Mouse (Mus musculus): ENCODE measurements at regions not wholly inside any gene's neighbourhood (a gene's known extent, or its start where the extent isn't known, plus 50 kb on each side); places are given as distances from the start of the nearest gene placed in this dataset.

DNA sequence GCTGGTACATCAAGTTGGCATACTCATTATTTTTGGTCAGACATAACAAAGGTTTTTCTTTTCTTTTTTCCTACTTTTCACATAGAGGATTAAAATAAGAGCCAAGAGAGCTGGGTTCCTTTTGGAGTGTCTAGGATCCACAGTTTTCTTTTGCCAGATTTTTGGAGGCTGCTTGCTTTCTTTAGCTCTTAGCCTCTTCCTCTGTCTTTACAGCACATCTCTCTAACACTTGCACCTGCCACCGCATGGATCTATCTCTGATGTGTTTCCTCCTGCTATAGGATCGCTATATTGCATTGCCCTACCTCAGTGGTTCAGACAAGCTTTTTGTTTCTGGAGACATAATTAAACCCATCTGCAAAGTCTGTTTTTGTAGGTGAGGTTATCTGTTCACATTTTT is 339.9 kb downstream of the Rpl10l start:
- H3K9ac ChIP-seq (replicated peaks), result no peak overlapping the region
- ATAC-seq (ENCODE audit: low FRiP score), result no peak

DNA sequence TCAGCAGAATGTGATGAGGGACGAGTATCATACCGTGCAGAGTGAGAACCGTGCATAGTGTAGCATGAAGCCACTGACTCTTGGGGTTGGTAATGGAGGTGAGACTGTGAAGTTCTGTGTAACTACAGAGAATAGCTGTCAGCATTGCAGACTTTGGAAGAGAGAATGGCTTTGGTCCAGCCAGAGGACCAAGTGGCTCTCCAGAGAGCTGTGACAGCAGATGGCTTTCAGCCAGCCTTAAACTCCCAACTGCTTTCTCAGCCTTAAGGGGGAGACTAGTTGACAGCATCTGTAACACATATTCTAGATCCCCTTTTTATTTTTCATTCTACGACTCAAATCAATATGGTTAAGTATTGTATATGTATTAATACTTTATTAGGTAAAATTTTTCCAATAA is 342.0 kb downstream of the Rpl10l start:
- H3K9ac ChIP-seq (replicated peaks), result no peak overlapping the region
- 81% methylated on average over 4 of the region's 4 CpGs for WGBS
- H3K4me2 ChIP-seq, result no peak overlapping the region

More for the DNA sequence above, 339.9 kb downstream of the Rpl10l start:
- Histone ChIP-seq H3K27ac (replicated peaks) (no peak overlapping the region), H3K9me3 (replicated peaks) (no peaks in the 10 kb centered on the region), H3K4me3 (replicated peaks) (no peak overlapping the region), H3K4me1 (no peaks in the 10 kb centered on the region), H3K27me3 (replicated peaks) (no peaks in the 10 kb centered on the region), H3K36me3 (no peaks in the 10 kb centered on the region), H3K4me2 (no peak overlapping the region)
- 89% methylated on average over 2 of the region's 2 CpGs for WGBS

DNA sequence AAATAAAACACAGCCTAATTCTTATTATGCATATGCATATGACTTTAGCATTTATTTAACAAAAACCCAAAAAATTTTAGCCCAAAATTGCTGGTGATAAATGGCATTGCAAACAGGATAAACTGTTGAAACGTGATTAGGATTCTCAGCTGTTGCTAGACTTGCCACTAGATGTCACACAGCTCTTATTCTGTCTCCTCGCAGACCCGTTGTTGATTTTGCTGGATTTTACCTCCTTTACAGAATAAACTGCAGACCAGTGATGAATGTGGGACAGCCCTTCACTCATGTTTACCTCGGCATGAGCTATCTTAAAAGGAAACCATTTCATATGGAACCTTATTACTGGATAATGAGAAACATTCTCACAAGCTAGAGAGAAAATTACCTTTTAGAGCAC is 352.4 kb downstream of the Rpl10l start:
- Histone ChIP-seq H3K4me3 (replicated peaks) (no peak overlapping the region), H3K36me3 (no peaks in the 10 kb centered on the region), H3K9ac (replicated peaks) (no peak overlapping the region), H3K4me1 (no peaks in the 10 kb centered on the region), H3K9me3 (replicated peaks) (no peaks in the 10 kb centered on the region), H3K27ac (replicated peaks) (no peak overlapping the region), H3K4me2 (no peak overlapping the region), H3K27me3 (replicated peaks) (no peaks in the 10 kb centered on the region)
- peak; percentile 70; the same call in 1 of the 2 replicates for ATAC-seq (ENCODE audit: low FRiP score)
- 27% methylated on average over 4 of the region's 4 CpGs for WGBS

More for the DNA sequence above, 342.0 kb downstream of the Rpl10l start:
- Histone ChIP-seq H3K27ac (replicated peaks) (no peak overlapping the region), H3K27me3 (replicated peaks) (no peaks in the 10 kb centered on the region), H3K9me3 (replicated peaks) (no peaks in the 10 kb centered on the region), H3K36me3 (no peaks in the 10 kb centered on the region), H3K4me3 (replicated peaks) (no peak overlapping the region), H3K4me1 (no peaks in the 10 kb centered on the region)
- no peak for ATAC-seq (ENCODE audit: low FRiP score)

DNA sequence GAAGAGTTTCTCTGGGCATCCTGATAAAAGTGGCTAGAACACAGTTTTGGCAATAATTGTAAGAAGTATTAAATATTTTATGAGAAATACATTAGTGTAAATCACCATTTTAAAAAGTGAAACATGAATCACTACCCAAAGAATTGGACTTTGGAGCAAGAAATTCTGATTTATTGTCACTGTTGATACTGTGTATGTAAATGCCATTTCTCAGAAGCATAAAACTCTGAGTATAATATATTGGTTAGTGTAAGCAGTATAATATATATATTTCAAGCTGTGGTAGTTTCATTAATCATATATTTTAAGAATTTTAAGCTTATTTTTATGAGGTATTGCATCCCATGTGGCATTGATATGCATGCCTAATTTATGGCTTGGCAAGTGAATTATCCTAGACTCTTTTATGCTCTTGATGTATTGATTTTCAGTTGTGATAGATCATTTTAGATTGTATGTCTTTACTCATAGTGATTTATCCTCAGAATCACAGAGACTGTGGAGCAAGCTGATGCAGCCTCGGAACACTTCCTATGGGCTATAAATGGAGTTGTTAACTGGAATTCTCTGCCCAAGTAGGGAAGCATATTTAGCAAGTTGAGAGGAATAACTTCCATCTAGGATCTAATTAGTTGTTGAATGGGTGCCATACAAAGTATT is 354.4 kb downstream of the Rpl10l start:
- Histone ChIP-seq H3K4me3 (replicated peaks) (no peak overlapping the region), H3K4me2 (no peak overlapping the region), H3K27me3 (replicated peaks) (no peaks in the 10 kb centered on the region), H3K4me1 (no peaks in the 10 kb centered on the region), H3K9me3 (replicated peaks) (no peaks in the 10 kb centered on the region), H3K27ac (replicated peaks) (no peak overlapping the region), H3K9ac (replicated peaks) (no peak overlapping the region), H3K36me3 (no peaks in the 10 kb centered on the region)
- no peak for ATAC-seq (ENCODE audit: low FRiP score)
- WGBS, result 65% methylated on average over 1 of the region's 1 CpGs
